Mouse (Mus musculus): ENCODE measurements around the gene Gm20388.

The Gm20388 gene

GRCm38 (mm10) chr8:120561539-120562435 lies 651.1 kb downstream of the Gm20388 start:
- DNase-seq (ENCODE audit: low read depth, low spot score), result peak; percentile 69

DNA sequence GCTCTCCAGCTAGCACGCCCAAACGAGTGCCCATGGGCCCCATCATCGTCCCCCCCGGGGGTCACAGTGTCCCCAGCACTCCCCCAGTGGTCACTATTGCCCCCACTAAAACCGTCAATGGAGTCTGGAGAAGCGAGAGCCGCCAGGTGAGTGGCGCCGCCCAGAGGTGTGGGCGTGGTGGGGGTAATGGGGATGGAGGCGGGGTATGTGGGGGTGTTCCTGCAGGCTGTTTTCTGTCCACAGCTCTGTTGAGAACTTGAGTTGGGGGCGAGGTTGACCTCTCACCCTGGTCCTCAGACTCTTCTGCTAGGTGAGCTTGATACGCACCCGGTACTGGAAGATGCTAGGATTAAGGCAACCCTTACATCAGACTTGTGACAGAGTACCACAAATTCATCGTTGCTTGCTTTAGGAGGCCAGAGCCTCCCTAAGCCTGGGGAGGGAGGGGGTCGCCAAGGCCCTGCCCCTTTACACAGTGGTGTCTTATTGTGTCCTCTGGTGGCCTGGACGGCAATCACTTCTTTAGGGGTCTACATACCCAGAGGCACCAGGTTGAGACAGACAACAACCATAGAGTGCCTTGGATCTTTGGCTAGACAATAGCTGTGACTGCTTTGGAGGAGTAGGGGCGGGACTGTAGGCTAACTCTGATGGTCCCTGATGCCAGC lies 652.2 kb downstream of the Gm20388 start:
- no peak for DNase-seq (ENCODE audit: low read depth, low spot score)

- DNase-seq (ENCODE audit: low read depth, low spot score), result no peak
These were observed 652.7 kb downstream of the Gm20388 start for GRCm38 (mm10) chr8:120563348-120563724.

DNA sequence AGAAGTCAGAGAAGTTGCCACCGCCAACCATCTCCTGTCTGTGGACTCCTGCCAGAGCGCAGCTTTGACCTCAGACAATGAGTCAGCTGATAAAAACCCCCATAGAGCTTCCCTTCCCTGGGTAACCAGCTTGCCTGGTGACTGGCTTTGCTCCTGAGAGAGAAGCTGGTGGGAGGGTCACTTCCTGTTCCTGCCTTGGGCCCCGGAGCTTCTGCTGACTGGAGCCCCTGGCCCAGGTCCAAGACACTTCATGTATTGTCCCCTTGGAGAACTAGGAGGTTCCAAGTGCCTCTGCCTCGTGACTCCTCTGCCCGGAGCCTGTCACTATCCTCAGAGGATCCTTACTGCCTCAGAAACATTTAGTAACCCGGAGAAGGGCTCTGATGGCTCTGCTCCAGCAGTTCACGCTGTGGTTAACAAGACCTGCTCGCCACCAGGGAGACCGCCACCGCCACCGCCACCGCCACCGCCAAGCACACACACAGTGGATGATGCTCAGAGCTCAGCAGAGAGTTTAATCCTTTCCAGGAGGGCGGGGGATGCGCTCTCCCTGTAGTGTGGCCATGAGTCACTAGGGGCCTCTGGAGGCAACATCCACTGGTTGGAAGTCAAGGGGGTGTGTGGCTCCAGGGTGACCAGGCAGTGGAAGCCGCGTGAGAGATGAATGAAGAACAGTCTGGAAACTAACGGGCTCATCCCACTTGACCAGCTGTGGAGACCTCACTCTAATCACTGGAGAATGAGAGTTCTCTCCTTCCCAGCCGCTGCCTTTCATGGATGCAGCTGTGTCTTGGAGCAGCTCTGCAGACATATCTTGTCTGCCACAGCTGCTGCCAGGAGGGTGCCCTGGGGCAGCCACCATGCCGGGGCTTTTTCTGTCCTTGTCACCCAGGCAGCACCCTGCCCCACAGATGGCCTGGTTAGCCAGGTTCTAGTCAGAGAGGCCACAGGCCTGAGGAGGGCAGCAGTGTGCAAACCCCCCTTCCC lies 653.5 kb downstream of the Gm20388 start:
- peak; percentile 91 for DNase-seq (ENCODE audit: low read depth, low spot score)

GRCm38 (mm10) chr8:120565151-120565711 lies 654.6 kb downstream of the Gm20388 start:
- DNase-seq (ENCODE audit: low read depth, low spot score), result no peak

DNA sequence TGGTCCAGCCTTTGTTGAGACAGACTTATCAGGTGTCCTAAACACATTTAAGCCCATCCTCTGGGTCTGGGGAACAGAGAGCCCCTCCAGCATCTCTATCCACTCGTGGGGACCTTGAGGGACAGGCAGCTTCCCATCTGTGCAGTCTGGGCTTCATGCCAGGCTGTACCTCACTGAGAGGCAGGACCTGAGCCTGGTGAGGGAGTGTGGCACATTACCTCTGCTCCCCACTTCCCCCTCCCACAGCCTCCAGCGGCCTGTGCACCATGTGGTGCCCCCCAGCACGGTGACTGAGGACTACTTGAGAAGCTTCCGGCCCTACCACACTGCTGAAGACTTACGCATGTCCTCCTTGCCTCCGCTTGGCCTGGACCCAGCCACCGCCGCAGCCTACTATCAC lies 656.0 kb downstream of the Gm20388 start:
- peak; percentile 86 for DNase-seq (ENCODE audit: low read depth, low spot score)

DNA sequence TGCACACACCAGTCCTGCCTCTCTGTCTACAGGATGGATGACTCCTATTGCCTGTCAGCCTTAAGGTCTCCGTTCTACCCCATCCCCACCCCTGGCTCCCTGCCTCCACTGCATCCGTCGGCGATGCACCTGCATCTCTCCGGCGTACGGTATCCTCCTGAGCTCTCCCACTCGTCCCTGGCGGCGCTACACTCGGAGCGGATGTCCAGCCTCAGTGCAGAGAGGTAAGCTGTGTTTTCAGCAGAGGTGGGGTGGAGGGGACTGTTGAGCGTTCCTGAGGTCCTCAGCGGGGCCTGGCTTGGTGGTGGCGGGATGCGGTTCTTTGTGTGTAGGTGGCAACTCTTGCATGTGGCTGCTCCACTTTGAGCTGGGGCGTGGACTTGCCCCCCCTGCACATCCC lies 657.1 kb downstream of the Gm20388 start:
- no peak for DNase-seq (ENCODE audit: low read depth, low spot score)

DNA sequence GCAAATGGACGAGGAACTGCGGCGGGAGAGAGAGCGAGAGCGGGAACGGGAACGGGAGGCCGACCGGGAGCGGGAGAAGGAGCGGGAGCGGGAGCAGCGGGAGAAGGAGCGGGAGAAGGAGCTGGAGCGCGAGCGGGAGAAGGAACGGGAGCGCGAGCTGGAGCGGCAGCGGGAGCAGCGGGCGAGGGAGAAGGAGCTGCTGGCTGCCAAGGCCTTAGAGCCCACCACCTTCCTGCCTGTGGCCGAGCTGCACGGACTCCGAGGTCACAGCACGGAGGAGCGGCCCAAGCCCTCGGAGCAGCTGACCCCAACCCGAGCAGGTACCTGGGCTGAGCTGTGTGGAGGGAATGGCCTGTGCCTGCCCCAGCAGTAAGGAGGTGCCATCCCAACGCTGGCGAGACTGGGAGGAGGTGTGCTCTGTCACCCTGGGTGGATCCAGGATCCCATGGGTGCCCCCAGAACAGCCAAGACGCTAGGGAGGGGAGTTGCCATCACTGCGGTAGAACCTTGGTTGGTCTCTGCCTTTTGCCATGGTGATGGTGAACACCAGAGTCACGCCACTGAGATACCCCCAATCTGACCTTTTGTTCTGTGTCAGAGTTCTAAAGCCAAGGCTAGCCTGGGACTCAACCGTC lies 657.6 kb downstream of the Gm20388 start:
- DNase-seq (ENCODE audit: low read depth, low spot score), result no peak

- DNase-seq (ENCODE audit: low read depth, low spot score), result no peak
These were observed 658.5 kb downstream of the Gm20388 start for GRCm38 (mm10) chr8:120569123-120569522.

DNA sequence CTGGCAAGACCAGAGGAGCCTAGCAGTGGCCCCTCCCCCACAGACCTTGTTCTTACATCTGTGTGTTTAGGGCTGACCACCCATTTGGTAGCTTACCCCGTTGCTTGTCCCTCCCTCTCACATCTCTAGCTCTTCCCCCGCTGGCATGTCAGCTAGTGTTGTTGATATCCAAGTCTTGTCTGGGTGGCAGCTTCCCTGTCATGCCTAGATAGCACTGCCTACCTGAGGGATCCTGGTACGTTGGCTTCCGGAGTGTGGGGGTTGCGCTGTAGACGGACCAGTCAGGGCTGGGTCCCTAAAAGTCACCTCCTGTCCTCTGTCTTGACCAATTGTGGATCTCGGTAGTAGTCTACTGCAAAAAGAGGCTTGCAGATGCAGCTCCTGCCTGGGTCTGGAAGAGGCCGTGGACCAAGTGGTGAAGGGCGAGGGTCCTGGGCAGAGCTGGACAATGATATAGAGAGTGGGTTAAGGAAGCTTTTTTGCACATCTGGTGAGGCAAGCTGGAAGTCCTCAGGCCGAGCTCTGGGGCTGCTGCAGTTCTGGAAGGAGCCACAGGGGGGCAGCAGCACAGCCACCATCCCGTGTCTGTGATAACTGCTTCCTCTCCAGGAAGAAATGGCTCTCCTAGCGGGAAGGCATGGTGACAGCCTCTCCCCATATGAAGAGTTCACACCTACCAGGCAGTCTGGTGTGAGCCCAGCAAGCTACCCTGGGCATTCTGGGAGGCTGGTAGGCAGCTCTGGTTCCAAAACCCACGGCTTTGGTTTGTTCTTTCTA lies 659.5 kb downstream of the Gm20388 start:
- peak; percentile 86 for DNase-seq (ENCODE audit: low read depth, low spot score)

- no peak for DNase-seq (ENCODE audit: low read depth, low spot score)
These were observed 660.9 kb downstream of the Gm20388 start for GRCm38 (mm10) chr8:120571561-120571960.

DNA sequence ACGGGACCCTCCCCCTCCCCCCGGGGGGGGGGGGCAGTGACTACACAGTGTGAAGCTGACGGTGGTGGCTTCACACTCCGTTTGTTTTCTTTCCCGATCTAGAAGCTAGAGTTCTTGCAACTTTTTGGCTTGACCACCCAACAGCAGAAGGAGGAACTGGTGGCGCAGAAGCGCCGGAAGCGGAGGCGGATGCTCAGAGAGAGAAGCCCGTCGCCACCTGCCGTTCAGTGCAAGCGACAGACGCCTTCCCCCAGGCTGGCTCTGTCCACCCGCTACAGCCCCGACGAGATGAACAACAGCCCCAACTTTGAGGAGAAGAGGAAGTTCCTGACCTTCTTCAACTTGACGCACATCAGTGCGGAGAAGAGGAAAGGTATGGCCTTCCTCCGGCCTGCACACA lies 661.9 kb downstream of the Gm20388 start:
- DNase-seq (ENCODE audit: low read depth, low spot score), result peak; percentile 87

DNA sequence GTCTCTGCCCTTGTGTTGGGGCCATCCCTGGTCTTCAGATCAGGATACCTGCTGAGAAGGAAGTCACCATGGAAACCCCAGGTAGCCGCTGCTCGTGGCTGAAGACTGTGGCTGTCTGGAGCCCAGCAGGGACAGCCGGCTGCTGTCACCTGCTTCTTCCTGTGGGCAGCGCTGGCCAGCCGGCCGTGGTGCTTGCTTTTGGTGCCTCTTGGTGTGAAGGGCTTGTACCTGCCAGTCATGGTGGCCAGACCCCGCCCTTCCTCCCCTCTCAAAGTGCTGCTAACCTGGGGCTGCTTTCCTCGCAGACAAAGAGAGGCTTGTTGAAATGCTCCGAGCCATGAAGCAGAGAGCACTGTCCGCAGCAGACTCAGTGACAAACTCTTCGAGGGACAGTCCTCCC lies 663.2 kb downstream of the Gm20388 start:
- DNase-seq (ENCODE audit: low read depth, low spot score), result no peak

DNA sequence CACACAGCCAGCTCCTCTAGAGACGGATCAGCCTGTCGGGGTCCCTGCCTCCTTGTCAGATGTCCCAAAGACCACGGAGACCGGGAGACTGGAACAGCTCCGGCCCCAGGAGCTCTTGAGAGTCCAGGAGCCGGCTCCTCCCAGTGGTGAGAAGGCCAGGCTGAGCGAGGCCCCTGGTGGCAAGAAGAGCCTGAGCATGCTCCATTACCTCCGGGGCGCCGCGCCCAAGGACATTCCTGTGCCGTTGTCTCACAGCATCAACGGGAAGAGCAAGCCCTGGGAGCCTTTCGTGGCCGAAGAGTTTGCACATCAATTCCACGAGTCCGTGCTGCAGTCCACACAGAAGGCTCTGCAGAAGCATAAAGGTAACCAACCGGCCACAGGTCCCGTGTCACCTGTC lies 664.3 kb downstream of the Gm20388 start:
- DNase-seq (ENCODE audit: low read depth, low spot score), result no peak

DNA sequence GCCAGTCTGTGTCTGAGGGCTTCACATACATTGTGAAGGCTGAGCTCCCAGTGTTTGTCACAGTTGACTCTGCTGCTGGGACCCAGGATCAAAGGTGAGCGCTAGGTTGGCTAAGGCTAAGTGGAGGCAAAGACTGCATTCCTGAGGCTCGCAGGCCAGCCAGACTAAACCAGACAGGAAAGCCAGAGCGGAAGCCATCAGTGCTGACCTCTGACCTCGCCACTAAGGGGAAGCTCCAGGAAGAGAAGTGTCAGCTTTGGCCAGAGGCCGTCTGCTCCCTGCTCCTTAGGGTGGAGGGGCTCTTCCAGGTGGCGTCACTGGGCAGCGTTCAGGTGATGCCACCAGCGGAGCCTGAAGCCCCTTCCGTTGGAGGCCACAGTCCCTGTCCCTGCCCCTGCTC lies 665.2 kb downstream of the Gm20388 start:
- DNase-seq (ENCODE audit: low read depth, low spot score), result no peak

DNA sequence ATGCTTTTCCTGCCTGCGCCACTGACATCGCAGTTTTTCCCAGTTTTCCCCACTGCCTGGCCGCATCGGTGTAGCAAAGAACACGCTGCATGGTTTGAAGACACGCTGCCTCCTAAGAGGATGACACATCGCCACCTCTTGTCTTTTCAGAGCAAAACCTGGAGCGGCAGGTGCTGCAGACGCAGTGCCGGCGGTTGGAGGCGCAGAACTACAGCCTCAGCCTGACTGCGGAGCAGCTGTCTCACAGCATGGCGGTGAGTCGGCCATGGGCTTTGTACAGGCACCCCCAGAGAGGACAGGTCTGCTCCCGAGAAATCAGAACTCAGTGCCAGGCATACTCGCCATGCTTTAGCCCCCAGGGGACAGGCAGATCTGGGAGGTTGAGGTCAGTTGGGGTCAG lies 667.2 kb downstream of the Gm20388 start:
- DNase-seq (ENCODE audit: low read depth, low spot score), result peak; percentile 77

DNA sequence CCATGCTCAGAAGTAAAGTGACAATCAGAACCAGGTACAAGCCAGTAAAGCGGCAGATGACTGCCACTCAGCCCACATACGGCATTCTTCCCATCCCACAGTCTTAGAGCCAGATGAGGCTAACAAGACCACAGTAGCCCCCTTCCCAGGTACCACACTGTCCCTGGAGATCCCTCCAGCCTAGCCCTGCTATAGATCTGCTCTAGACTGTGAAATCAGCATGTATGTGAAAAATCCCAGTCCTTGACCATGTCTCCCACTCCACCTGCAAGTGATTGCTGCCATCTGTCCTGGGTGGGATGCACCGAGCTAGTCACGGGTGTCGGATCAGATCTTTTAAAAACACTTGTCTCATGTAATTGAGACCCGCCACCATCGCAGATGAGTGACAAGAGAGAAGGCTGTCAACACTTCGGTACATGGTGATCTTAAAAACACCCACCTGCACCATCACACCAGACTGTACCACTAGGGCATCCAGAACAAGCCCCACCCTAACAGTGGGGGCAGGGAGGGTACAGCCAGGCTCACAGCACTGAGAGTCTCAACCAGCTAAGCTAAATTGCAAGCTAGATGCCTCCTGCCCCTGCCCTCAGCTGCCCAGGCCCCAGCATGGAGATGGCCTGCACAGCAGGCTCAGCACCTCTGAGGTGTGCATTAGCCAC lies 669.8 kb downstream of the Gm20388 start:
- no peak for DNase-seq (ENCODE audit: low read depth, low spot score)

- no peak for DNase-seq (ENCODE audit: low read depth, low spot score)
These were observed 670.7 kb downstream of the Gm20388 start for GRCm38 (mm10) chr8:120581329-120581728.

GRCm38 (mm10) chr8:120581811-120582210 lies 671.2 kb downstream of the Gm20388 start:
- no peak for DNase-seq (ENCODE audit: low read depth, low spot score)

DNA sequence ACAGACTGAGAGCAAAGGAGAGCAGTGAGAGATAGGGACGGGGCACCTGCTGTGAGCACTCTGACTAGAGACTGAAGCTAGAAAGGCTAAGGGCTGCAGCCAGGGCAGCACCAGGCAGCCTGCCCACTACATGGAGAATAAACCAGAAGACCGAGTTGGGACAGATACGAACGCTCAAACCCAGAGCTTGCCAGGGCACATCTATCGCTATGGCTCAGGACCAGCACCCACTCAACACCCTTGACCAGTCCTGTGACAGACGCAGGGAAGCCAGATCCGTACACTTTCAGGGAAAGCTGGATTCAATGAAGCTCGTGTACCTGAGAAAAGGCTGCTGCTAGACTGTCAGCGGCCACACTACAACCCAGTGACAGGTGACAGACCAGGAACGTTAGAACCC lies 674.9 kb downstream of the Gm20388 start:
- DNase-seq (ENCODE audit: low read depth, low spot score), result no peak
